Mouse (Mus musculus): ENCODE measurements around the gene Sec61a1.

- TF ChIP-seq POLR2A (IDR thresholded peaks at IDR 0.05; ENCODE audit: low read depth, low read length) (no peak), CTCF (conservative IDR thresholded peaks at IDR 0.05; ENCODE audit: insufficient read depth, insufficient read length, low read depth, low read length) (no peak; the same call in 1 of the 2 replicates)
Measured at GRCm38 (mm10) chr6:88503044-88503443, 15.7 kb downstream of the Sec61a1 start.
